10 mouse cellular contexts compared by ENCODE assay signal in the genomic region with DNA sequence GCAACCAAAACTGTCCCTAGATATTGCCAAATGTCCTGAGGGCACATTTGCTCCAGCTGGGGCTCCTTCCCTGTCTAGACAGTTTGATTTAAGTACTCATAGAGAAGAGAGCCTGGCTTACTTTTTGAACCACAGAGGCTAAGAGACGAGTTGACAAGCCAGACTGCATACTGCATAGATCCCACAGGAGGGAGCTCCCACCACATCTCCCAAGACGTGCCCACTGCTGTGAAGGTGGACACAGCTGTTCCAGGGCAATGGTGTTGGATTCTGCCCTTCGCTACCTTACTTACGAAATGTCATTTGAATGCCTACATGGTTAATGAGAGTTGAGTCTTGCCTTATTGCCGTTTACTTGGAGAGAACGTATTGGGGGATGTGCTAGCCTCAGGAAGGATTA. TPM values are rescaled to one million over a fixed set of nuclear protein-coding genes. Genes with fewer than 3 reads are reported as not detected.
DNase-seq lines count a peak whose midpoint lies in the region; ATAC-seq and TF ChIP-seq lines count a peak whose summit lies in the region.
"Had no signal": no experiment of that assay in that cellular context is flagged by ENCODE, and none has a peak within 500 bp of the region (broad histone marks: within the 10 kb centered on the region; RNA-seq: fewer than 3 reads in every experiment).

No protein-coding gene starts in this region.

- no peak overlapping the region for H3K27ac ChIP-seq in hindbrain, postnatal 0 days
- no peak overlapping the region for H3K27ac ChIP-seq in hindbrain, embryonic 13.5 days
- no peak overlapping the region for H3K27ac ChIP-seq in limb, embryonic 14.5 days (replicated peaks; ENCODE audit: low read depth, low read length)
- H3K27ac ChIP-seq: heart, embryonic 10.5 days had no signal

- DNase-seq in hindbrain, postnatal 0 days (ENCODE audit: low spot score): peak; percentile 46
- DNase-seq in A20 (ENCODE audit: low read depth, low spot score): peak; percentile 74
- peak; percentile 57 for DNase-seq in adipocyte (ENCODE audit: low spot score)
- peak; percentile 18 for DNase-seq in limb, embryonic 14.5 days (ENCODE audit: low spot score)
- DNase-seq in gastrocnemius, postnatal 4 days (ENCODE audit: low spot score in 2 of 2): no peak
- no peak for DNase-seq in left cerebral cortex, adult 11 months (ENCODE audit: low spot score)
- no peak for DNase-seq in urinary bladder, postnatal 14 days (ENCODE audit: low spot score)
- DNase-seq: cerebellum, postnatal 10 days had no signal

- no peak for TF ChIP-seq POLR2A in limb, embryonic 14.5 days (IDR thresholded peaks at IDR 0.05; ENCODE audit: borderline replicate concordance, extremely low read depth, insufficient read depth, insufficient read length)

- no peaks in the 10 kb centered on the region for H3K27me3 ChIP-seq in hindbrain, postnatal 0 days (ENCODE audit: insufficient read depth, low read length)
- no peaks in the 10 kb centered on the region for H3K27me3 ChIP-seq in hindbrain, embryonic 13.5 days
- no peaks in the 10 kb centered on the region for H3K27me3 ChIP-seq in limb, embryonic 14.5 days (ENCODE audit: control insufficient read depth, insufficient read depth, low read length)

- peak; percentile 71 for TF ChIP-seq CTCF in hindbrain, postnatal 0 days (IDR thresholded peaks at IDR 0.05; ENCODE audit: low read depth)

- H3K36me3 ChIP-seq in hindbrain, postnatal 0 days (ENCODE audit: insufficient read depth, low read length): no peaks in the 10 kb centered on the region
- no peaks in the 10 kb centered on the region for H3K36me3 ChIP-seq in hindbrain, embryonic 13.5 days
- no peaks in the 10 kb centered on the region for H3K36me3 ChIP-seq in limb, embryonic 14.5 days (ENCODE audit: control insufficient read depth, insufficient read depth, low read length)
- H3K36me3 ChIP-seq: heart, embryonic 10.5 days had no signal

- H3K9me3 ChIP-seq in hindbrain, postnatal 0 days (ENCODE audit: low read length): no peaks in the 10 kb centered on the region
- H3K9me3 ChIP-seq in hindbrain, embryonic 13.5 days: no peaks in the 10 kb centered on the region
- no peaks in the 10 kb centered on the region for H3K9me3 ChIP-seq in limb, embryonic 14.5 days (ENCODE audit: control insufficient read depth, low read length)
- H3K9me3 ChIP-seq: heart, embryonic 10.5 days had no signal

- no peaks in the 10 kb centered on the region for H3K4me1 ChIP-seq in hindbrain, postnatal 0 days (ENCODE audit: insufficient read depth, low read length)
- peaks cover 5% of the 10 kb centered on the region for H3K4me1 ChIP-seq in hindbrain, embryonic 13.5 days (replicated peaks)
- no peaks in the 10 kb centered on the region for H3K4me1 ChIP-seq in limb, embryonic 14.5 days (ENCODE audit: control insufficient read depth, insufficient read depth, low read length)
- H3K4me1 ChIP-seq: heart, embryonic 10.5 days had no signal

- 56% methylated on average over 6 of the region's 6 CpGs for WGBS in hindbrain, postnatal 0 days
- WGBS in hindbrain, embryonic 13.5 days: 50% methylated on average over 6 of the region's 6 CpGs
- 43% methylated on average over 6 of the region's 6 CpGs for WGBS in limb, embryonic 14.5 days

- ATAC-seq in hindbrain, postnatal 0 days: no peak
- no peak for ATAC-seq in hindbrain, embryonic 13.5 days (ENCODE audit: low FRiP score)
- ATAC-seq in limb, embryonic 14.5 days (ENCODE audit: low FRiP score, low read depth): no peak

- no peak overlapping the region for H3K9ac ChIP-seq in hindbrain, postnatal 0 days (replicated peaks; ENCODE audit: low read length)
- H3K9ac ChIP-seq in hindbrain, embryonic 13.5 days: no peak overlapping the region
- no peak overlapping the region for H3K9ac ChIP-seq in limb, embryonic 14.5 days (ENCODE audit: low read depth, low read length, severe bottlenecking)

- no peak overlapping the region for H3K4me3 ChIP-seq in hindbrain, postnatal 0 days (ENCODE audit: low read length)
- no peak overlapping the region for H3K4me3 ChIP-seq in hindbrain, embryonic 13.5 days
- H3K4me3 ChIP-seq in limb, embryonic 14.5 days (replicated peaks; ENCODE audit: low read length): no peak overlapping the region
- H3K4me3 ChIP-seq: heart, embryonic 10.5 days had no signal

- H3K4me2 ChIP-seq in hindbrain, postnatal 0 days (ENCODE audit: low read depth, low read length): no peak overlapping the region
- no peak overlapping the region for H3K4me2 ChIP-seq in hindbrain, embryonic 13.5 days
- H3K4me2 ChIP-seq in limb, embryonic 14.5 days (replicated peaks; ENCODE audit: low read depth, low read length, severe bottlenecking): no peak overlapping the region

RNA-seq across cellular contexts. Expression of gene Hsph1, which starts 6.2 kb away (rescaled TPM):
- total RNA-seq in hindbrain, postnatal 0 days (2014; rRNA removed): 18.9 and 21.0 TPM in 2 replicates
- polyA plus RNA-seq in hindbrain, postnatal 0 days (2015; fragmentation: Nextera tagmentation; extraction: Ambion mirVana): 59.4 and 60.8 TPM in 2 replicates
- polyA plus RNA-seq in hindbrain, embryonic 13.5 days (2015; fragmentation: Nextera tagmentation; extraction: Ambion mirVana): 83.7 and 92.0 TPM in 2 replicates
- 34.2 and 63.4 TPM in 2 replicates for polyA plus RNA-seq in limb, embryonic 14.5 days (2012; rRNA removed)
- polyA plus RNA-seq in limb, embryonic 14.5 days (2014; fragmentation: Nextera tagmentation; extraction: Ambion mirVana): 46.9 and 50.9 TPM in 2 replicates
- 10 to 100 TPM; 34.9 to 38.7 TPM for total RNA-seq in gastrocnemius, postnatal 4 days (2021)

RNA-seq across cellular contexts. Expression of gene B3glct, which starts 35.7 kb away (rescaled TPM):
- 18.7 and 22.4 TPM in 2 replicates for total RNA-seq in hindbrain, postnatal 0 days (2014; rRNA removed)
- polyA plus RNA-seq in hindbrain, postnatal 0 days (2015; fragmentation: Nextera tagmentation; extraction: Ambion mirVana): 13.1 and 14.4 TPM in 2 replicates
- polyA plus RNA-seq in hindbrain, embryonic 13.5 days (2015; fragmentation: Nextera tagmentation; extraction: Ambion mirVana): 10.7 and 12.2 TPM in 2 replicates
- 20.0 and 20.4 TPM in 2 replicates for polyA plus RNA-seq in limb, embryonic 14.5 days (2012; rRNA removed)
- 15.4 and 16.4 TPM in 2 replicates for polyA plus RNA-seq in limb, embryonic 14.5 days (2014; fragmentation: Nextera tagmentation; extraction: Ambion mirVana)
- 10 to 100 TPM; 10.3 to 11.5 TPM for total RNA-seq in gastrocnemius, postnatal 4 days (2021)

Comparison
In these comparisons a context has a peak if more than half of its experiments do, and no peak if none do; other contexts are left out.
1. DNase-seq: peak in hindbrain, postnatal 0 days (single experiment), A20 (single experiment), adipocyte (single experiment) and limb, embryonic 14.5 days (single experiment); none in gastrocnemius, postnatal 4 days (0 of 2), left cerebral cortex, adult 11 months (single experiment) and urinary bladder, postnatal 14 days (single experiment).